Mouse (Mus musculus) embryonic facial prominence, embryonic 12.5 days (tissue): ENCODE measurements around the gene Gm14406. TPM values are rescaled to one million over a fixed set of nuclear protein-coding genes. Genes with fewer than 3 reads are reported as not detected.

Experiments used
- polyA plus RNA-seq: library from polyadenylated mRNA; unstranded; fragments of >200 nt; fragmentation: Nextera tagmentation; extraction: Ambion mirVana; gene quantifications from 2 replicates; pipeline ENCODE4 v1.2.1, GENCODE M21; 2016

The Gm14406 gene
- polyA plus RNA-seq, 1 experiment from 2014 or later: not detected

Other genes with a start within 250 kb of the Gm14406 start
- 12.1 and 12.4 TPM in 2 replicates for gene Gm14418, start 179.9 kb downstream of the Gm14406 start, polyA plus RNA-seq
- gene Zfp970, start 113.5 kb downstream of the Gm14406 start, polyA plus RNA-seq: 14.9 TPM in 2 replicates
- 5.7 and 5.8 TPM in 2 replicates for gene Gm14403, start 80.0 kb downstream of the Gm14406 start, polyA plus RNA-seq
- 11.9 and 14.3 TPM in 2 replicates for gene Gm14322, start 181.1 kb upstream of the Gm14406 start, polyA plus RNA-seq